ENCODE assay signal across 8 mouse cellular contexts in the genomic region with DNA sequence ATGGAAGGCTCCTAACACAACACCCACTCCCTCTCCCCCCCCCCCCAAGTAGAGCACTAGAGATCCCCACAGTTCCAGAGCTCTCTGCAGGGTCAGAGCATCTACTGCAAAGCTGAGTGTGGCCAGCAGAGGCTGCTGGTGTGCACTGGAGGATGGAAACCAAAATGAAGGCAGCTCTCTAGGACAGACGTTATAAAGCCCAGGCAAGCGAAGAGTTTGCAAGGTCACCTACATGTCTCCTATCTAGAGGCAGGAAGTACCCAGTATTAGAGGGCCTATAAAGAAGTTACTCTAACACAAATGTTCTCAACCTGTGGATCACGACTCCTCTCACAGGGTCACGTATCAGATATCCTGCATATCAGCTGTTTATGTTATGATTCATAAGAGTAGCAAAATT.
DNase-seq lines count a peak whose midpoint lies in the region; ATAC-seq lines count a peak whose summit lies in the region.

No protein-coding gene starts in this region.

- H3K4me1 ChIP-seq in heart, embryonic 12.5 days (replicated peaks), result peaks cover 5% of the 10 kb centered on the region; the same call in 1 of the 2 replicates
- H3K4me1 ChIP-seq in forebrain, embryonic 16.5 days (replicated peaks; ENCODE audit: control insufficient read depth, insufficient read depth, low read length), result no peaks in the 10 kb centered on the region
- peaks cover 6% of the 10 kb centered on the region; the same call in 1 of the 2 replicates for H3K4me1 ChIP-seq in limb, embryonic 13.5 days

- H3K27ac ChIP-seq in heart, embryonic 12.5 days (ENCODE audit: poor library complexity, severe bottlenecking), result no peak overlapping the region
- H3K27ac ChIP-seq in forebrain, embryonic 16.5 days (ENCODE audit: low read length), result no peak overlapping the region
- H3K27ac ChIP-seq in limb, embryonic 13.5 days, result no peak overlapping the region

- no peak overlapping the region for H3K4me2 ChIP-seq in heart, embryonic 12.5 days
- no peak overlapping the region for H3K4me2 ChIP-seq in forebrain, embryonic 16.5 days (ENCODE audit: low read length)
- no peak overlapping the region for H3K4me2 ChIP-seq in limb, embryonic 13.5 days (replicated peaks)

- WGBS in heart, embryonic 12.5 days, result 55% methylated on average over 4 of the region's 4 CpGs
- 61% methylated on average over 4 of the region's 4 CpGs for WGBS in forebrain, embryonic 16.5 days
- WGBS in limb, embryonic 13.5 days, result 52% methylated on average over 4 of the region's 4 CpGs

- no peaks in the 10 kb centered on the region for H3K9me3 ChIP-seq in heart, embryonic 12.5 days (replicated peaks)
- H3K9me3 ChIP-seq in forebrain, embryonic 16.5 days (ENCODE audit: control insufficient read depth, low read length), result no peaks in the 10 kb centered on the region
- no peaks in the 10 kb centered on the region for H3K9me3 ChIP-seq in limb, embryonic 13.5 days

- DNase-seq in heart, adult 8-10 months (ENCODE audit: low spot score), result no peak
- peak; percentile 3 for DNase-seq in cerebellum, adult 11 months
- DNase-seq in kidney, adult 18-20 months, result peak; percentile 34
- DNase-seq in neural tube, embryonic 10.5 days (ENCODE audit: extremely low spot score, low spot score), result peak; percentile 36
- DNase-seq in natural killer cell, adult 2 months (ENCODE audit: low spot score in 2 of 2), result no peak

- no peak overlapping the region for H3K4me3 ChIP-seq in heart, embryonic 12.5 days
- H3K4me3 ChIP-seq in forebrain, embryonic 16.5 days (replicated peaks; ENCODE audit: low read length), result no peak overlapping the region
- H3K4me3 ChIP-seq in limb, embryonic 13.5 days, result no peak overlapping the region

- H3K9ac ChIP-seq in heart, embryonic 12.5 days, result no peak overlapping the region
- no peak overlapping the region for H3K9ac ChIP-seq in forebrain, embryonic 16.5 days (replicated peaks; ENCODE audit: low read depth, low read length)
- no peak overlapping the region for H3K9ac ChIP-seq in limb, embryonic 13.5 days

- peak; percentile 15; the same call in 1 of the 2 replicates for ATAC-seq in heart, embryonic 12.5 days (ENCODE audit: insufficient number of reproducible peaks, low FRiP score)
- ATAC-seq in forebrain, embryonic 16.5 days, result peak; percentile 66
- ATAC-seq in limb, embryonic 13.5 days (ENCODE audit: low FRiP score, low read depth), result peak; percentile 57; the same call in 1 of the 2 replicates

- no peaks in the 10 kb centered on the region for H3K36me3 ChIP-seq in heart, embryonic 12.5 days
- no peaks in the 10 kb centered on the region for H3K36me3 ChIP-seq in forebrain, embryonic 16.5 days (ENCODE audit: control insufficient read depth, insufficient read depth)
- no peaks in the 10 kb centered on the region for H3K36me3 ChIP-seq in limb, embryonic 13.5 days

- H3K27me3 ChIP-seq in heart, embryonic 12.5 days (replicated peaks), result no peaks in the 10 kb centered on the region
- no peaks in the 10 kb centered on the region for H3K27me3 ChIP-seq in forebrain, embryonic 16.5 days (replicated peaks; ENCODE audit: control insufficient read depth, insufficient read depth, low read length)
- no peaks in the 10 kb centered on the region for H3K27me3 ChIP-seq in limb, embryonic 13.5 days

Comparison
In these comparisons a context has a peak if more than half of its experiments do, and no peak if none do; other contexts are left out.
1. ATAC-seq: peak in every context shown above with its lines; median percentile 66 in forebrain, embryonic 16.5 days; 57 in limb, embryonic 13.5 days; 15 in heart, embryonic 12.5 days.
2. DNase-seq: peak in cerebellum, adult 11 months (single experiment), kidney, adult 18-20 months (single experiment) and neural tube, embryonic 10.5 days (single experiment); none in heart, adult 8-10 months (single experiment) and natural killer cell, adult 2 months (0 of 2).